Mouse (Mus musculus) adrenal gland, postnatal 25 days (tissue): ENCODE measurements around the gene Ccn2. TPM values are rescaled to one million over a fixed set of nuclear protein-coding genes. Genes with fewer than 3 reads are reported as not detected.

ENCODE experiments used
- DNase-seq: peaks from one replicate; pipeline ENCODE4 v3.0.0; 2021; ENCODE audit warnings: mixed read lengths
- total RNA-seq: library from RNA; stranded (reverse); gene quantifications from 2 replicates; pipeline ENCODE4 v1.2.3, GENCODE M21; 2021

Gene Ccn2
- total RNA-seq, 1 experiment from 2014 or later = 44.4 TPM

DNA sequence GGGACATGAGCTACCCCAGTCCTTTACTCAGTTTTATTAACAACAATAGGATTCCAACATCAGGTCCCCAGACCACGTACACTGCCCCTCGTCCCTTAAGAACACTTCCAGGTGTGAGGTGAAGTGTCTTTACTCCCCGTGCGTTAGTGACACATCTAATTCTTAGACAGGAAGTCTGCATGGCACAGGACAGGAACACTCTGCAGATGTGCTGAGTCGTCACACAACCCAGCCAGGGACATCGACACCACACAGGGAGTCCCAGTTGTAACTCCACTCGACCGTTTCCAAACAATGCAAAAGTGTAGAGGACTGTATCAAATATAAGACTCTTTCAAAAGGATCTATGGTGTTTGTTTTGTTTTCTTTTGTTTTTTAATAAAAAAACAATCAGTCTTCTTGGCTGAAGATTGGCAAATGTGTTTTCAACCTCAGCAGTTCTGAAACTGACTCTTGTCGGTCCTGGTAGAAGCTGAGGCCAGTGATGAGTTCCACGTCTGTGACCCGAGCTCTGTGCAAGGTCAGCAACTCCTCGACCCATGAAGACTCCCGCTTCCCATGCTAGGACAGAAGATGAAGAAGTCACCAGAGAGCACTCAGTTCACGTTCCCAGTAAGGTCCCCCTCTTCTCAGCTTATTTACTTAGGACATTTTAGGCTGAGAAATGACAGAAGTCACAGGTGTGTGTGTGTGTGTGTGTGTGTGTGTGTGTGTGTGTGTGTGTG, 46.3 kb downstream of the Ccn2 start:
- no peak for DNase-seq

- no peak for DNase-seq
Observed at GRCm38 (mm10) chr10:24642796-24643580, 47.7 kb downstream of the Ccn2 start.

DNA sequence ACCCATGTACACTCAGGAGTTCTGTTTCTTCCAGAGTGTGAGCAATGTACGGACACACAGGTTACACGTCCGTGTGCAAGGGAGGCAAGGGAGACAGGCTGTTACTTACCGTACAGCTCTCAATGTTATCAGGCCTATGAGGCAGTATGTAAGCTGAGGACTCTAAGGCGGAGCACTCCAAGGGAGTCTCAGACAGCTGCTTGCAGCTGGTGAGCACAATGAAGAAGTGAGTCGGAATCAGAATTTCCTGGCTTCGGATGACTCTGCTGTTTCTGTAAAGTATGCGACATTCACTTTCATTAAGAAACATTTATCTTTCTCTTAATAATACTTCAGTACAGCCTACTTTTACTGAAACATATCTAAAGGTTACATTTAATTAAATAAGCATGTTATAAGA, 49.9 kb downstream of the Ccn2 start:
- no peak for DNase-seq

Other genes starting within 250 kb of the Ccn2 start
- gene Enpp1, start 116.7 kb downstream of the Ccn2 start, total RNA-seq = 2.0 and 2.5 TPM in 2 replicates
- 3.1 and 3.4 TPM in 2 replicates for gene Enpp3, start 247.4 kb downstream of the Ccn2 start, total RNA-seq